Mouse (Mus musculus): Measurements from ENCODE around the gene Zfp59.

Zfp59 gene

GRCm38 (mm10) chr7:27881721-27882120, 43.3 kb downstream of the Zfp59 start:
- DNase-seq (ENCODE audit: low read depth), result no peak

- no peak for DNase-seq (ENCODE audit: low read depth)
Measured at GRCm38 (mm10) chr7:27900601-27901000, 62.2 kb downstream of the Zfp59 start.

GRCm38 (mm10) chr7:27905061-27905848, 66.8 kb downstream of the Zfp59 start:
- DNase-seq (ENCODE audit: low read depth), result no peak
